Mouse (Mus musculus) brain, embryonic 14.5 days (tissue): ENCODE results near the gene Fitm1.

Source experiments
- CTCF ChIP-seq: fragments of 200-500 bp; IDR thresholded peaks from 2 replicates; pipeline ENCODE4 v1.5.1; 2012; ENCODE audit warnings: inconsistent platforms, mild to moderate bottlenecking, moderate library complexity, borderline replicate concordance; ENCODE audit not compliant: insufficient read depth, insufficient read length; ENCODE audit errors: extremely low read depth
- POLR2A ChIP-seq: fragments of 200-500 bp; IDR thresholded peaks from 2 replicates; pipeline ENCODE4 v1.6.1; 2012; ENCODE audit warnings: mild to moderate bottlenecking, inconsistent platforms, borderline replicate concordance; ENCODE audit not compliant: poor library complexity, insufficient read depth, insufficient read length, severe bottlenecking; ENCODE audit errors: extremely low read depth

GRCm38 (mm10) chr14:55598521-55599390 lies 23.3 kb downstream of the Fitm1 start:
- TF ChIP-seq CTCF (no peak), POLR2A (no peak)
